Mouse (Mus musculus): ENCODE measurements at regions not wholly inside any gene's neighbourhood (a gene's known extent, or its start where the extent isn't known, plus 50 kb on each side); places are given as distances from the start of the nearest gene placed in this dataset.

- ATAC-seq (ENCODE audit: low FRiP score), result no peak
- 91% methylated on average over 4 of the region's 4 CpGs for WGBS
- no peaks in the 10 kb centered on the region for H3K4me1 ChIP-seq (ENCODE audit: insufficient read depth, low read length)
Observed at GRCm38 (mm10) chr1:142909907-142910306, 730.6 kb upstream of the B3galt2 start.

GRCm38 (mm10) chr1:142956686-142957085 is 683.8 kb upstream of the B3galt2 start:
- Histone ChIP-seq H3K27me3 (ENCODE audit: insufficient read depth, low read length) (no peaks in the 10 kb centered on the region), H3K9ac (replicated peaks; ENCODE audit: low read length, poor library complexity, severe bottlenecking) (no peak overlapping the region), H3K4me1 (ENCODE audit: insufficient read depth, low read length) (no peaks in the 10 kb centered on the region), H3K36me3 (ENCODE audit: insufficient read depth, low read length) (no peaks in the 10 kb centered on the region), H3K9me3 (ENCODE audit: low read length) (no peaks in the 10 kb centered on the region), H3K4me2 (ENCODE audit: low read depth, low read length, poor library complexity, severe bottlenecking) (no peak overlapping the region), H3K4me3 (ENCODE audit: low read depth, low read length) (no peak overlapping the region), H3K27ac (ENCODE audit: low read depth, low read length) (no peak overlapping the region)
- DNase-seq (ENCODE audit: low spot score), result peak; percentile 36
- no peak for TF ChIP-seq CTCF (IDR thresholded peaks at IDR 0.05)
- ATAC-seq (ENCODE audit: low FRiP score), result no peak
- 85% methylated on average over 3 of the region's 3 CpGs for whole genome bisulfite sequencing

More at GRCm38 (mm10) chr1:142909907-142910306, 730.6 kb upstream of the B3galt2 start:
- Histone ChIP-seq H3K9ac (replicated peaks; ENCODE audit: low read length, poor library complexity, severe bottlenecking) (no peak overlapping the region), H3K4me2 (ENCODE audit: low read depth, low read length, poor library complexity, severe bottlenecking) (no peak overlapping the region), H3K4me3 (ENCODE audit: low read depth, low read length) (no peak overlapping the region), H3K36me3 (ENCODE audit: insufficient read depth, low read length) (no peaks in the 10 kb centered on the region), H3K27ac (ENCODE audit: low read depth, low read length) (no peak overlapping the region), H3K27me3 (ENCODE audit: insufficient read depth, low read length) (no peaks in the 10 kb centered on the region), H3K9me3 (ENCODE audit: low read length) (no peaks in the 10 kb centered on the region)
- TF ChIP-seq CTCF (IDR thresholded peaks at IDR 0.05), result no peak
- DNase-seq (ENCODE audit: low spot score), result no peak

- H3K27me3 ChIP-seq (ENCODE audit: insufficient read depth, low read length), result no peaks in the 10 kb centered on the region
- H3K36me3 ChIP-seq (ENCODE audit: insufficient read depth, low read length), result no peaks in the 10 kb centered on the region
- no peaks in the 10 kb centered on the region for H3K4me1 ChIP-seq (ENCODE audit: insufficient read depth, low read length)
- H3K27ac ChIP-seq (ENCODE audit: low read depth, low read length), result no peak overlapping the region
- no peak for ATAC-seq (ENCODE audit: low FRiP score)
- no peaks in the 10 kb centered on the region for H3K9me3 ChIP-seq (ENCODE audit: low read length)
- H3K9ac ChIP-seq (replicated peaks; ENCODE audit: low read length, poor library complexity, severe bottlenecking), result no peak overlapping the region
- no peak overlapping the region for H3K4me3 ChIP-seq (ENCODE audit: low read depth, low read length)
- no peak overlapping the region for H3K4me2 ChIP-seq (ENCODE audit: low read depth, low read length, poor library complexity, severe bottlenecking)
- no peak for DNase-seq (ENCODE audit: low spot score)
- TF ChIP-seq CTCF (IDR thresholded peaks at IDR 0.05), result no peak
Observed at GRCm38 (mm10) chr1:142971475-142971874, 669.0 kb upstream of the B3galt2 start.

DNA sequence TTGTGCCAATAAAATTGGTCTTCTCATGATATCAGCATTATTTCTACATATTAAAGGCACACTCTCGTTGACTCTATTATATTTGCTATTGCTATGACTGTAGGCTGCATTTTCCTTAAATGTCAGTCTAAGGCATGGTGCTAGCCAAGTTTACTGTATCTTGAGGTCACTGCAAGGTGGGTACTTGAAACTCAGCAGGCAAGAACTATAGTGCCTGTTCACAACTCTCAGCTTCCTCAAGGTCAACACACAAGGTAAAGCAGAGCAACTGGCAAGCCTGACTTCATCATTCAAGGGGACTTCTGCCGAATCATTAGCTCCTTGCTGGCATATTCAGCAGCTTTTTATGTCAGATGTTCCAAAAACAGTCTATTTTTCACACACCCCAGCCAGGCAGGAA is 667.1 kb upstream of the B3galt2 start:
- 89% methylated on average over 2 of the region's 2 CpGs for WGBS
- Histone ChIP-seq H3K36me3 (ENCODE audit: insufficient read depth, low read length) (no peaks in the 10 kb centered on the region), H3K9ac (replicated peaks; ENCODE audit: low read length, poor library complexity, severe bottlenecking) (no peak overlapping the region), H3K4me1 (ENCODE audit: insufficient read depth, low read length) (no peaks in the 10 kb centered on the region), H3K4me2 (ENCODE audit: low read depth, low read length, poor library complexity, severe bottlenecking) (no peak overlapping the region), H3K27me3 (ENCODE audit: insufficient read depth, low read length) (no peaks in the 10 kb centered on the region), H3K9me3 (ENCODE audit: low read length) (no peaks in the 10 kb centered on the region), H3K4me3 (ENCODE audit: low read depth, low read length) (no peak overlapping the region), H3K27ac (ENCODE audit: low read depth, low read length) (no peak overlapping the region)
- no peak for DNase-seq (ENCODE audit: low spot score)
- no peak for TF ChIP-seq CTCF (IDR thresholded peaks at IDR 0.05)
- ATAC-seq (ENCODE audit: low FRiP score), result no peak

- H3K27ac ChIP-seq (ENCODE audit: low read depth, low read length), result no peak overlapping the region
- no peaks in the 10 kb centered on the region for H3K36me3 ChIP-seq (ENCODE audit: insufficient read depth, low read length)
- DNase-seq (ENCODE audit: low spot score), result no peak
- no peak overlapping the region for H3K4me2 ChIP-seq (ENCODE audit: low read depth, low read length, poor library complexity, severe bottlenecking)
- ATAC-seq (ENCODE audit: low FRiP score), result no peak
- no peak overlapping the region for H3K4me3 ChIP-seq (ENCODE audit: low read depth, low read length)
- no peaks in the 10 kb centered on the region for H3K27me3 ChIP-seq (ENCODE audit: insufficient read depth, low read length)
- H3K9me3 ChIP-seq (ENCODE audit: low read length), result no peaks in the 10 kb centered on the region
- WGBS, result 68% methylated on average over 5 of the region's 5 CpGs
- no peaks in the 10 kb centered on the region for H3K4me1 ChIP-seq (ENCODE audit: insufficient read depth, low read length)
- no peak overlapping the region for H3K9ac ChIP-seq (replicated peaks; ENCODE audit: low read length, poor library complexity, severe bottlenecking)
- TF ChIP-seq CTCF (IDR thresholded peaks at IDR 0.05), result no peak
Observed at GRCm38 (mm10) chr1:142982994-142983393, 657.5 kb upstream of the B3galt2 start.

DNA sequence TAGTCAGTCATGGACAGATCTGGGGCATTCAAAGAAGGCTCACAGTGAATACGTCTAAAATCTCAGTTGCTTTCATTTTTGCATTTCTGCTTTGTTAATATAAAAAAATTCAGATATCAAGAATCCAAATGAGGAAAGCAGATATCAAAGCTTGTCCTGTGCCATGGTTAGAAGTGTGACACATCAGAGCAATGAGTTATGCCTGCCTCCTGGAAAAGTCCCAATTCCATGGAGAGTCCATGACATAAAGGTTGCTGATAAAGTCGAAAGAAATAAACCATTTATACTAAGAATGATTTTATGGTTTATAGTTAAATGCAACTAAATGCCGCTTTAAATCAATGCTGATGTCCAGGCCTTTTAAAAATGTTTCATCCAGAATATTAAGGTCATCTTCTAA is 656.8 kb upstream of the B3galt2 start:
- H3K9ac ChIP-seq (replicated peaks; ENCODE audit: low read length, poor library complexity, severe bottlenecking), result no peak overlapping the region
- no peak overlapping the region for H3K27ac ChIP-seq (ENCODE audit: low read depth, low read length)
- DNase-seq (ENCODE audit: low spot score), result no peak
- H3K4me1 ChIP-seq (ENCODE audit: insufficient read depth, low read length), result no peaks in the 10 kb centered on the region
- no peak overlapping the region for H3K4me2 ChIP-seq (ENCODE audit: low read depth, low read length, poor library complexity, severe bottlenecking)
- no peak for TF ChIP-seq CTCF (IDR thresholded peaks at IDR 0.05)
- H3K27me3 ChIP-seq (ENCODE audit: insufficient read depth, low read length), result no peaks in the 10 kb centered on the region
- H3K4me3 ChIP-seq (ENCODE audit: low read depth, low read length), result no peak overlapping the region
- H3K9me3 ChIP-seq (ENCODE audit: low read length), result no peaks in the 10 kb centered on the region
- ATAC-seq (ENCODE audit: low FRiP score), result no peak
- H3K36me3 ChIP-seq (ENCODE audit: insufficient read depth, low read length), result no peaks in the 10 kb centered on the region
- WGBS, result 76% methylated on average over 3 of the region's 3 CpGs
